Mouse (Mus musculus) cerebellum, adult 2 months (tissue): ENCODE results near the gene Cdkn2a.

Source experiments
- CTCF ChIP-seq: fragments of 200-500 bp; IDR thresholded peaks from 2 replicates; pipeline ENCODE4 v1.5.1; 2011; ENCODE audit warnings: low read depth, mild to moderate bottlenecking, control low read depth, low read length, moderate library complexity, borderline replicate concordance; ENCODE audit not compliant: insufficient read depth
- POLR2A ChIP-seq: fragments of 200-500 bp; IDR thresholded peaks from 2 replicates; pipeline ENCODE4 v1.6.1; 2011; ENCODE audit warnings: low read length, control low read depth, borderline replicate concordance; ENCODE audit not compliant: insufficient read depth

DNA sequence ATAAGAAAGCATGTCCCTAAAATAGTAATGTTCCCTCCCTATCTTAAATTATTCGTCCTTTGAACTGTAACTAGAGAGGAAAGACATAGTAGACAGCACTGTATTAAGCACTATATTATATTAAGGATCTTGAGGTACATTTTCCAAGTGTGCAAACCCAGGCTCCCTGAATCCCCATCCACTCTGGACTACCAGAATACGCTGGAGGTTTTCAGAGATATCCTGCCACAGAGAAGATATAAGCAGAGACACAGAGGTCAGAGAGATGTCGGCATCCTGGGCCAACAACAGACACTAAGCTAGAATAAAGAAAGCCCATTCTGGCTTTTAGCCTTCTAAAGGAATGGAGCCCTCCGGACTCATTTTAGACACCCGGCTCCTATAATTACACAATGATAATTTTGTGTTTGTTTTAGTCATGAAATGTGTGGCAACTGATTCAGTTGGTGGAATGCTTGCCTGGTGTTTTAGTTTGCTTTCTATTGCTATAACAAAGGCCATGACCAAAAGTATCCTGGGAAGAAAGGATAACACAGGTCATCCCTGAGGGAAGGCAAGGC, 17.0 kb downstream of the Cdkn2a start:
- TF ChIP-seq CTCF (no peak), POLR2A (no peak)
